Mouse (Mus musculus) E14TG2a.4 (cell line): ENCODE measurements at regions not wholly inside any gene's neighbourhood (a gene's known extent, or its start where the extent isn't known, plus 50 kb on each side); places are given as distances from the start of the nearest gene placed in this dataset.

ENCODE experiments used
- CTCF ChIP-seq: conservative IDR thresholded peaks from 2 replicates; pipeline ENCODE4 v1.5.1; 2014; ENCODE audit warnings: low read length
- POU5F1 ChIP-seq: IDR thresholded peaks from 2 replicates; pipeline ENCODE4 v1.6.1; 2014; ENCODE audit warnings: low read length, borderline replicate concordance

GRCm38 (mm10) chr8:76754166-76754565 is 145.1 kb upstream of the Nr3c2 start:
- TF ChIP-seq CTCF (no peak), POU5F1 (no peak)
